Mouse (Mus musculus): Measurements from ENCODE around the gene Prmt8. TPM values are rescaled to one million over a fixed set of nuclear protein-coding genes. Genes with fewer than 3 reads are reported as not detected.

The Prmt8 gene
- polyA plus RNA-seq, 1 experiment, result 187 TPM

- under 1% methylated on average over 28 of the region's 28 CpGs for WGBS
- no peak for TF ChIP-seq CTCF (IDR thresholded peaks at IDR 0.05; ENCODE audit: insufficient read depth, low read depth, low read length)
- no peak for TF ChIP-seq POLR2A (IDR thresholded peaks at IDR 0.05; ENCODE audit: insufficient read depth, low read depth, low read length)
- peaks cover 15% of the 10 kb centered on the region for H3K4me1 ChIP-seq (ENCODE audit: control insufficient read depth, insufficient read depth, low read length)
- peak overlapping the region; percentile 66 for H3K27ac ChIP-seq (ENCODE audit: insufficient read depth, low read depth, low read length)
- H3K4me3 ChIP-seq (ENCODE audit: insufficient read depth, low read depth, low read length), result peak overlapping the region; percentile 74
Measured at GRCm38 (mm10) chr6:127766641-127767200, 2.6 kb downstream of the Prmt8 start.

- Histone ChIP-seq H3K4me1 (ENCODE audit: control insufficient read depth, insufficient read depth, low read length) (peaks cover 11% of the 10 kb centered on the region), H3K4me3 (ENCODE audit: insufficient read depth, low read depth, low read length) (peak overlapping the region; percentile 26), H3K27ac (ENCODE audit: insufficient read depth, low read depth, low read length) (no peak overlapping the region)
- TF ChIP-seq POLR2A (IDR thresholded peaks at IDR 0.05; ENCODE audit: insufficient read depth, low read depth, low read length), result no peak
- WGBS, result 6% methylated on average over 9 of the region's 11 CpGs
Measured at GRCm38 (mm10) chr6:127766041-127766604, 3.1 kb downstream of the Prmt8 start.

GRCm38 (mm10) chr6:127765573-127765972 is 3.7 kb downstream of the Prmt8 start:
- WGBS, result 30% methylated on average over 5 of the region's 5 CpGs
- Histone ChIP-seq H3K4me3 (ENCODE audit: insufficient read depth, low read depth, low read length) (peak overlapping the region; percentile 3; the same call in 1 of the 2 replicates), H3K27ac (ENCODE audit: insufficient read depth, low read depth, low read length) (no peak overlapping the region), H3K4me1 (ENCODE audit: control insufficient read depth, insufficient read depth, low read length) (peaks cover 9% of the 10 kb centered on the region; the same call in 1 of the 2 replicates)
- TF ChIP-seq POLR2A (IDR thresholded peaks at IDR 0.05; ENCODE audit: insufficient read depth, low read depth, low read length), result no peak
- TF ChIP-seq CTCF (IDR thresholded peaks at IDR 0.05; ENCODE audit: insufficient read depth, low read depth, low read length), result no peak

DNA sequence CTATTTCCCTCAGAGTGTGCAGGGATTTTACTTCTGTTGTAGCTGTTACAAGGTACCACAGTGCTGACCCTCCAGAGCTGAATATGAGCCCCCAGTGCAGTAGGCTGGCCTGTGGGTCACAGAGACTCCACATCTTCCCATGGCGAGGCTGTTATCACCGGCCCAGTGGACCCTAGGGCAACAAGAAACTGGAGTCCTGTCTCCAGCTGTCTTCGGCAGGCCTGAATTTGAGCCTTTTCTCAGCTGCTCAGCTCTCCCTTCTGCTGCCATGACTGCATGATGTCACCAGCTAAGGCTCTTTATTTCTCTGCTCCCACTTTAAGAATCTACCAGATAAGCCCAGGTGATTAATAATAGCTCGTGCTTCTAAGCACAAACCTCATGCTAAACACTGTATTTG is 11.0 kb downstream of the Prmt8 start:
- H3K4me3 ChIP-seq (ENCODE audit: insufficient read depth, low read depth, low read length), result no peak overlapping the region
- TF ChIP-seq POLR2A (IDR thresholded peaks at IDR 0.05; ENCODE audit: insufficient read depth, low read depth, low read length) (no peak), CTCF (IDR thresholded peaks at IDR 0.05; ENCODE audit: insufficient read depth, low read depth, low read length) (no peak)
- H3K4me1 ChIP-seq (ENCODE audit: control insufficient read depth, insufficient read depth, low read length), result peaks cover 21% of the 10 kb centered on the region
- H3K27ac ChIP-seq (ENCODE audit: insufficient read depth, low read depth, low read length), result no peak overlapping the region
- WGBS, result 65% methylated on average over 4 of the region's 4 CpGs

- WGBS, result 85% methylated on average over 5 of the region's 5 CpGs
- Histone ChIP-seq H3K27ac (ENCODE audit: insufficient read depth, low read depth, low read length) (no peak overlapping the region), H3K4me3 (ENCODE audit: insufficient read depth, low read depth, low read length) (no peak overlapping the region), H3K4me1 (ENCODE audit: control insufficient read depth, insufficient read depth, low read length) (peaks cover 23% of the 10 kb centered on the region)
- TF ChIP-seq POLR2A (IDR thresholded peaks at IDR 0.05; ENCODE audit: insufficient read depth, low read depth, low read length) (no peak), CTCF (IDR thresholded peaks at IDR 0.05; ENCODE audit: insufficient read depth, low read depth, low read length) (no peak)
Measured at GRCm38 (mm10) chr6:127757667-127758167, 11.6 kb downstream of the Prmt8 start.

GRCm38 (mm10) chr6:127756856-127757255 is 12.4 kb downstream of the Prmt8 start:
- TF ChIP-seq POLR2A (IDR thresholded peaks at IDR 0.05; ENCODE audit: insufficient read depth, low read depth, low read length), result no peak
- no peak for TF ChIP-seq CTCF (IDR thresholded peaks at IDR 0.05; ENCODE audit: insufficient read depth, low read depth, low read length)
- no peak overlapping the region for H3K27ac ChIP-seq (ENCODE audit: insufficient read depth, low read depth, low read length)
- 27% methylated on average over 12 of the region's 12 CpGs for WGBS
- H3K4me3 ChIP-seq (ENCODE audit: insufficient read depth, low read depth, low read length), result no peak overlapping the region
- peaks cover 28% of the 10 kb centered on the region for H3K4me1 ChIP-seq (ENCODE audit: control insufficient read depth, insufficient read depth, low read length)

DNA sequence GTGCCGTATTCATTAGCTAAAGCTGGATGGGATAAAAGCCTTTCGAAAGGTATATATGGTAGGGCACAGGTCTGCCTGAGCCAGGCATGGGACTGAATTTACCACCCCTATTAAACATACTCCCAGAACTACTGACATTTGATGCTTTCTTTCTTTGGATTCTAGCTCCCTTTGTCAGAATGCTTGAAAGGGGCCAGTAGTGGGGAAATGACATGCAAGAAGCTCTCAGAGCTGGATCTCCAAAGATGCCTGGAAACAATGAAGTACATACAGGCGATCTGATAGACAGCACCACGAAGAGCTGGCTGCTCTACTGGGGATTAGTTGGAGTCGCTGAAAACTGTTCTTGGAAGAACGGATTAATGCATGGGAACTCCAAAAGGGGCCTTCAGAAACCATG is 16.0 kb downstream of the Prmt8 start:
- Histone ChIP-seq H3K4me3 (ENCODE audit: insufficient read depth, low read depth, low read length) (no peak overlapping the region), H3K27ac (ENCODE audit: insufficient read depth, low read depth, low read length) (no peak overlapping the region), H3K4me1 (ENCODE audit: control insufficient read depth, insufficient read depth, low read length) (peaks cover 29% of the 10 kb centered on the region)
- TF ChIP-seq CTCF (IDR thresholded peaks at IDR 0.05; ENCODE audit: insufficient read depth, low read depth, low read length) (no peak), POLR2A (IDR thresholded peaks at IDR 0.05; ENCODE audit: insufficient read depth, low read depth, low read length) (no peak)
- 72% methylated on average over 6 of the region's 6 CpGs for WGBS

DNA sequence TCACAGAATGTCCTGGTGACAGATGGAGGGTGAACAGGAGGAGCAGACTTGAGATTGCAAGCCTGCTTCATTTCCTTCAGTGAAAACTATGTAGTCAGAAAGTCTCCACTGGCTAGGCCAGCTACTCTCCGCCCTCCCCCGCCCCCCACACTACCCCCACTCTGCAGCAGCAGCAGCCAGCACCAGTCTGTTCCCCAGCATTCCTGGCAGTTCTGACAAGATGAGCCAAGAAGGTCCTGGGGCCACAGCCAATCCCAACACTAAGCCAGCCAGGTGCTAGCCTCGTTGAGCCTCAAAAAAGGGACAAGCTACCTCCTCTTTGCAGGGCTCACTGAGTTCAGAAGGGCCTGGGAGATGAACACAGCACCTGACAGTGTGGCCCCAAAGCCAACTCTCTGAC is 16.6 kb downstream of the Prmt8 start:
- TF ChIP-seq CTCF (IDR thresholded peaks at IDR 0.05; ENCODE audit: insufficient read depth, low read depth, low read length), result no peak
- no peak for TF ChIP-seq POLR2A (IDR thresholded peaks at IDR 0.05; ENCODE audit: insufficient read depth, low read depth, low read length)
- H3K27ac ChIP-seq (ENCODE audit: insufficient read depth, low read depth, low read length), result no peak overlapping the region
- H3K4me1 ChIP-seq (ENCODE audit: control insufficient read depth, insufficient read depth, low read length), result peaks cover 28% of the 10 kb centered on the region
- H3K4me3 ChIP-seq (ENCODE audit: insufficient read depth, low read depth, low read length), result no peak overlapping the region
- WGBS, result 68% methylated on average over 3 of the region's 3 CpGs

- Histone ChIP-seq H3K4me1 (ENCODE audit: control insufficient read depth, insufficient read depth, low read length) (peaks cover 23% of the 10 kb centered on the region), H3K4me3 (ENCODE audit: insufficient read depth, low read depth, low read length) (no peak overlapping the region), H3K27ac (ENCODE audit: insufficient read depth, low read depth, low read length) (no peak overlapping the region)
- TF ChIP-seq CTCF (IDR thresholded peaks at IDR 0.05; ENCODE audit: insufficient read depth, low read depth, low read length), result no peak
- TF ChIP-seq POLR2A (IDR thresholded peaks at IDR 0.05; ENCODE audit: insufficient read depth, low read depth, low read length), result no peak
- WGBS, result 80% methylated on average over 9 of the region's 9 CpGs
Measured at GRCm38 (mm10) chr6:127751499-127751898, 17.8 kb downstream of the Prmt8 start.

Data from olfactory bulb, adult 2 months (tissue).